Mouse (Mus musculus) adipocyte (in vitro differentiated cells): ENCODE measurements around the gene Anxa9.
A peak's percentile ranks its signal among the peaks of the same experiment; 100 is the strongest.

Experiments used
- DNase-seq: peaks from one replicate; pipeline ENCODE4 v3.0.0-alpha.2; 2016; ENCODE audit warnings: low spot score

The Anxa9 gene

DNA sequence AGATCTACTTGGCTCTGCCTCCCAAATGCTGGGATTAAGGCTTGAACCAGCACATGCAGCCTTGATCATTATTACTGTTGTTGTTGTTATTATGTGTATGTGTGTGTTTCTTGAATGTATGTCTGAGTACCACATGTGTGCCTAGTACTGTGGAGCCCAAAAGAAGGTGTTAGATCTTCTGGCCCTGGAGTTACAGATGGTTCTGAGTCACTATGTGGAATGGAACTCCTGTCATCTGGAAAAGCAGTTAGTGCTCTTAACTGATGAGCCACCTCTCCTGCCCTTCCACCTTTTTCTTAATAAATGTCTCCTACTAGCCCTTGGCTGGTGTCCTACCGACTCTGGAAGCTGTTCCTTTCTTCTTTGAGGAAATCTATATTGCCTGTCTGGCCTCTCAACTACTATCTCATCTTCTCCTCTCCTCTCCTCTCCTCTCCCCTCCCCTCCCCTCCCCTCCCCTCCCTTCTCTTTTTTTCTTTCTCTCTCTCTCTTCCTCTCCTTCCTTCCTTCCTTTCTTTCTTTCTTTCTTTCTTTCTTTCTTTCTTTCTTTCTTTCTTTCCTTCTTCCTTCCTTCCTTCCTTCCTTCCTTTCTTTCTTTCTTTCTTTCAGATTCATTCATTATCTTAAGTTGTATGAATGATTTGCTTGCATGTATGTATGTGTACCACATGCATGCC is 59.2 kb downstream of the Anxa9 start:
- no peak for DNase-seq

DNA sequence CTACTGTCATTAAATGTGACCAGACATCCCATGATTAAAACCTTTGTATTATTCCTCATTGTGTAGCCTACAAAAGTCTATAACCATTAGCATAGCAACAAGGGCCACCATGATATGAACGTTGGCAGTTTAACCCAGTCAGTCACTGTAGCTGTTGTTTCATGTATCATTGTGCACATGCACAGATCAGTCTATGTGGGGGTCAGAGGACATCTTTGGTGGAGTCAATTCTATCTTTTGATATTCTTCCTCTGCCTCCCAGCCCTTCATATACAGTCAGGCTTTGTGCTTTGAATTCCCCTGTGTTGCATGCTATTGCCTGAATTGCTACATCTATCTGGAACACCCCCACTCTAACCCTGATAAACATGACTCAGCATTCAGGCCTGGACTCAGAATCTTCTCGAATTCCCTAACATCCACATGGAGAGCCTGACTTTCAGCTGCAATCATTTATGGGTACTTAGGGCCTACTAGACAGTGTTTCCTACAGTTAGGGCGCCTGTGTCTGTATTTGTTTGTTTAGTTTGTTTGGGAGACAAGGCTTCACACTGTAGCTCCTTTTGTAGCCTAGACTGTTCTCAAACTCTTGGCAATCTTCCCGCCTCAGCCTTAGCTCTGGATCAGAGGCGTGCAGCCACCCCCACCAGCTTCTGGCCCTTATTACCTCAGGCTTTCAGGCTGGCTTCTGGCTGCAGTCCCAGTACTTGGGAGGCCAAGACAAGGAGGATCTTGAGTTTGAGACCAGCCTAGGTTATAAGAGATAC is 60.3 kb downstream of the Anxa9 start:
- DNase-seq = peak; percentile 98
